Mouse (Mus musculus): ENCODE results near the gene Cbx7. TPM values are rescaled to one million over a fixed set of nuclear protein-coding genes. Genes with fewer than 3 reads are reported as not detected.
"Not testable (repeated sequence)": the region's sequence is repeated elsewhere in the genome, so short reads cannot be mapped to it uniquely, and the experiment has no call there.

The Cbx7 gene
- polyA plus RNA-seq, 1 experiment from 2014 or later, result 3.2 TPM

- Histone ChIP-seq H3K4me1 (peaks cover 9% of the 10 kb centered on the region), H3K9me3 (0 out of 2 replicates have a peak, but pooled peaks cover 2% of the 10 kb centered on the region), H3K27me3 (no peaks in the 10 kb centered on the region), H3K27ac (no peak overlapping the region), H3K9ac (no peak overlapping the region), H3K4me2 (replicated peaks) (no peak overlapping the region), H3K4me3 (no peak overlapping the region), H3K36me3 (no peaks in the 10 kb centered on the region)
- no peak for ATAC-seq (ENCODE audit: insufficient number of reproducible peaks, insufficient read depth, low FRiP score, low TSS enrichment)
- WGBS, result 77% methylated on average over 5 of the region's 5 CpGs
Measured at GRCm38 (mm10) chr15:79944948-79945347, 26.0 kb downstream of the Cbx7 start.

- no peak for ATAC-seq (ENCODE audit: insufficient number of reproducible peaks, insufficient read depth, low FRiP score, low TSS enrichment)
- 0 out of 2 replicates have a peak, but pooled peaks cover 2% of the 10 kb centered on the region for H3K9me3 ChIP-seq
- 75% methylated on average over 3 of the region's 3 CpGs for WGBS
Measured at GRCm38 (mm10) chr15:79943584-79943983, 27.3 kb downstream of the Cbx7 start.

GRCm38 (mm10) chr15:79942541-79942940 is 28.4 kb downstream of the Cbx7 start:
- no peak overlapping the region for H3K4me3 ChIP-seq
- H3K27ac ChIP-seq, result no peak overlapping the region
- no peak overlapping the region for H3K4me2 ChIP-seq (replicated peaks)
- H3K9me3 ChIP-seq, result 0 out of 2 replicates have a peak, but pooled peaks cover 2% of the 10 kb centered on the region
- H3K4me1 ChIP-seq, result 0 out of 2 replicates have a peak, but pooled peaks cover 3% of the 10 kb centered on the region
- no peak for ATAC-seq (ENCODE audit: insufficient number of reproducible peaks, insufficient read depth, low FRiP score, low TSS enrichment)
- no peak overlapping the region for H3K9ac ChIP-seq
- 86% methylated on average over 6 of the region's 6 CpGs for WGBS
- no peaks in the 10 kb centered on the region for H3K27me3 ChIP-seq
- no peaks in the 10 kb centered on the region for H3K36me3 ChIP-seq

More at GRCm38 (mm10) chr15:79943584-79943983, 27.3 kb downstream of the Cbx7 start:
- Histone ChIP-seq H3K36me3 (no peaks in the 10 kb centered on the region), H3K9ac (no peak overlapping the region), H3K4me2 (replicated peaks) (no peak overlapping the region), H3K4me3 (no peak overlapping the region), H3K27ac (no peak overlapping the region), H3K4me1 (0 out of 2 replicates have a peak, but pooled peaks cover 3% of the 10 kb centered on the region), H3K27me3 (no peaks in the 10 kb centered on the region)

GRCm38 (mm10) chr15:79940932-79941331 is 30.0 kb downstream of the Cbx7 start:
- Histone ChIP-seq H3K27ac (no peak overlapping the region), H3K4me1 (no peaks in the 10 kb centered on the region), H3K9ac (no peak overlapping the region), H3K27me3 (0 out of 2 replicates have a peak, but pooled peaks cover under 1% of the 10 kb centered on the region), H3K36me3 (no peaks in the 10 kb centered on the region), H3K4me3 (no peak overlapping the region), H3K9me3 (no peaks in the 10 kb centered on the region), H3K4me2 (replicated peaks) (no peak overlapping the region)
- ATAC-seq (ENCODE audit: insufficient number of reproducible peaks, insufficient read depth, low FRiP score, low TSS enrichment), result no peak
- WGBS, result 22% methylated on average over 8 of the region's 8 CpGs

DNA sequence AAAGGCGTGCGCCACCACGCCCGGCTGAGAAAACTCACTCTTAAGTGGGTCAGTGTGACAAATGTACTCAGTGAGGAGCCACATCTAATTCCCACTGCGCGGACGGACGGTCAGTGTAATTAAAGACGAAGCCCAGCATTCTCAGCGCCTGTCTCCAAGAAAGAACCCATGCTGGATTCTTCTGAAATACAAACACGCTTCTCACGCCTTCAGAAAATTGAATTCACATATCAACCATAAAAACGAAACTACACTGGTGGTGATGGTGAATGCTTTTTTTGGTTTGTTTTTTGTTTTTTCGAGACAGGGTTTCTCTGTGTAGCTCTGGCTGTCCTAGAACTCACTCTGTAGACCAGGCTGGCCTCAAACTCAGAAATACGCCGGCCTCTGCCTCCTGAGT is 31.0 kb downstream of the Cbx7 start:
- no peak overlapping the region for H3K4me3 ChIP-seq
- H3K27me3 ChIP-seq, result peaks cover 5% of the 10 kb centered on the region; the same call in 1 of the 2 replicates
- H3K4me1 ChIP-seq, result no peaks in the 10 kb centered on the region
- no peak overlapping the region for H3K27ac ChIP-seq
- H3K9ac ChIP-seq, result no peak overlapping the region
- ATAC-seq (ENCODE audit: insufficient number of reproducible peaks, insufficient read depth, low FRiP score, low TSS enrichment), result no peak
- no peaks in the 10 kb centered on the region for H3K9me3 ChIP-seq
- H3K4me2 ChIP-seq (replicated peaks), result no peak overlapping the region
- H3K36me3 ChIP-seq, result no peaks in the 10 kb centered on the region
- WGBS, result 89% methylated on average over 16 of the region's 16 CpGs

DNA sequence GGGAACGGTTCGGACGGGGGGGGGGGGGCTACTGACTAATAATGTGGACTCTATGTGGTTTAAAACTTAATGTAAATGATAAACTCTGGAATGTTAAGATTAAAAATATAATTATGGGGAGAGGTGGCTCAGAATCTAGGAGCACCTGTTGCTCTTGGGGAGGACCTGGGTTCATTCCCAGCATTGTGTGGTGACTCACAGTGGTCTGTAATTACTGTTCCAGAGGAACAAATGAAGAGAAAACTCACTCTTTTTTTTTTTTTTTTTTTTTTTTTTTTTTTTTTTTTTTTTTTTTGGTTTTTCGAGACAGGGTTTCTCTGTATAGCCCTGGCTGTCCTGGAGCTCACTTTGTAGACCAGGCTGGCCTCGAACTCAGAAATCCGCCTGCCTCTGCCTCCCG is 31.4 kb downstream of the Cbx7 start:
- not testable (repeated sequence) for H3K9ac ChIP-seq

GRCm38 (mm10) chr15:79939020-79939419 is 31.9 kb downstream of the Cbx7 start:
- H3K36me3 ChIP-seq, result no peaks in the 10 kb centered on the region
- WGBS, result 92% methylated on average over 12 of the region's 12 CpGs
- ATAC-seq (ENCODE audit: insufficient number of reproducible peaks, insufficient read depth, low FRiP score, low TSS enrichment), result no peak
- H3K9ac ChIP-seq, result no peak overlapping the region
- H3K27me3 ChIP-seq, result peaks cover 5% of the 10 kb centered on the region; the same call in 1 of the 2 replicates
- H3K27ac ChIP-seq, result no peak overlapping the region
- no peak overlapping the region for H3K4me3 ChIP-seq
- H3K4me2 ChIP-seq (replicated peaks), result no peak overlapping the region
- 0 out of 2 replicates have a peak, but pooled peaks cover 4% of the 10 kb centered on the region for H3K4me1 ChIP-seq
- no peaks in the 10 kb centered on the region for H3K9me3 ChIP-seq

More for the DNA sequence above, 31.4 kb downstream of the Cbx7 start:
- not testable (repeated sequence) for H3K4me1 ChIP-seq; H3K4me3 ChIP-seq; ATAC-seq (ENCODE audit: insufficient number of reproducible peaks, insufficient read depth, low FRiP score, low TSS enrichment); H3K27me3 ChIP-seq; H3K9me3 ChIP-seq; H3K4me2 ChIP-seq (replicated peaks); H3K27ac ChIP-seq; H3K36me3 ChIP-seq
- 88% methylated on average over 4 of the region's 7 CpGs for WGBS

DNA sequence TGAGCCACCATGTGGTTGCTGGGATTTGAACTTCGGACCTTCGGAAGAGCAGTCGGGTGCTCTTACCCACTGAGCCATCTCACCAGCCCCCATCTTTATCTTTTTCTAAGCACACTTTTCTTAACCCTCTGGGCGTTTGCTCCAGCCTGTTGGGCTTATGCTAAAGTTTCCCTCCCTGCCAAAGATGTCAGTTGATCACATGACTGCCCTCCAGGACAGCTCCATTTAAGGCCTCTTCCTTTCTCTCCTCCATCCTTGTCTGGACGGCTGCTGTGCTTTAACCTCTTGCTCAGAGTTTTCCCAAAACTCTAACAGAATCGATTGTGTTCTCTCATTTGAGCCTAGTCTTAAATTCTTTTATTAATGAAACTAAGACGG is 34.6 kb downstream of the Cbx7 start:
- Histone ChIP-seq H3K4me1 (peaks cover 10% of the 10 kb centered on the region; the same call in 1 of the 2 replicates), H3K9me3 (no peaks in the 10 kb centered on the region), H3K4me2 (replicated peaks) (no peak overlapping the region), H3K36me3 (no peaks in the 10 kb centered on the region), H3K9ac (no peak overlapping the region), H3K27ac (no peak overlapping the region), H3K27me3 (peaks cover 30% of the 10 kb centered on the region), H3K4me3 (no peak overlapping the region)
- ATAC-seq (ENCODE audit: insufficient number of reproducible peaks, insufficient read depth, low FRiP score, low TSS enrichment), result no peak
- WGBS, result 69% methylated on average over 7 of the region's 7 CpGs

DNA sequence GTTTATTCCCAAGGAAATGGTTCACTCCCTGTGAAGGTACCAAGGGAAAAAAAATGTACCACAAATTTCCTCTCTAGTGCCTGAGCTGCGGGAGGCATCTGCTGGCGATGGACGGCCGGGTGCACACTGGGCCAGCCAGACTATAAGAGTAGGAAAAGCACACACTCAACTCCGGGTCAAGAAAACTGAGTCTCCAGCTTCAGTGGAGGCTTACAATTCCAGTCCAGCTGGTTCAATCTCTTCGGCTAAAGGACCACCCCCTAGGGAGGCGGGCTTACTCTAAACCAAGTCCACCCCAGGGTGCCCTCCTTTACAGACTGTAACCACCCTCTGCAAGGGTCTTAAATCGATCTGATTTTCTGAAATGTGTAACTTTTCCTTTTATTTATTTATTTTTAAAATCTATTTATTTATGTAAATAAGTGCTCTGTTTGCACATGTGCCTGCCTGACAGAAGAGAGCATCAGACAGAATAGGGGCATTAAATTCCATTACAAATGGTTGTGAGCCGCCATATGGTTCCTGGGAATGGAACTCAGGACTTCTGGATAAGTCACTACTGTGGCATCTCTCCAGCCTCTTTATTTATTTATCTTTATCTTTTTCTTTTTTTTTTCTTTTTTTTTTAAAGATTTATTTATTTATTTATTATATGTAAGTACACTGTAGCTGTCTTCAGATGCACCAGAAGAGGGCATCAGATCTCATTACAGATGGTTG is 35.1 kb downstream of the Cbx7 start:
- Histone ChIP-seq H3K27me3 (peaks cover 35% of the 10 kb centered on the region), H3K36me3 (no peaks in the 10 kb centered on the region), H3K4me1 (peaks cover 10% of the 10 kb centered on the region; the same call in 1 of the 2 replicates), H3K9ac (no peak overlapping the region), H3K9me3 (no peaks in the 10 kb centered on the region), H3K27ac (no peak overlapping the region), H3K4me2 (replicated peaks) (no peak overlapping the region), H3K4me3 (no peak overlapping the region)
- ATAC-seq (ENCODE audit: insufficient number of reproducible peaks, insufficient read depth, low FRiP score, low TSS enrichment), result no peak
- 19% methylated on average over 9 of the region's 9 CpGs for WGBS

GRCm38 (mm10) chr15:79934776-79935175 is 36.1 kb downstream of the Cbx7 start:
- ATAC-seq (ENCODE audit: insufficient number of reproducible peaks, insufficient read depth, low FRiP score, low TSS enrichment), result no peak
- Histone ChIP-seq H3K4me2 (replicated peaks) (peak overlapping the region; percentile 18; the same call in 1 of the 2 replicates), H3K27me3 (peaks cover 38% of the 10 kb centered on the region), H3K9me3 (no peaks in the 10 kb centered on the region), H3K27ac (no peak overlapping the region), H3K9ac (no peak overlapping the region), H3K4me1 (peaks cover 10% of the 10 kb centered on the region; the same call in 1 of the 2 replicates), H3K36me3 (no peaks in the 10 kb centered on the region), H3K4me3 (no peak overlapping the region)
- WGBS, result 2% methylated on average over 10 of the region's 10 CpGs

GRCm38 (mm10) chr15:79933670-79934514 is 37.0 kb downstream of the Cbx7 start:
- ATAC-seq (ENCODE audit: insufficient number of reproducible peaks, insufficient read depth, low FRiP score, low TSS enrichment), result no peak
- H3K36me3 ChIP-seq, result no peaks in the 10 kb centered on the region
- WGBS, result under 1% methylated on average over 22 of the region's 22 CpGs
- H3K9me3 ChIP-seq, result no peaks in the 10 kb centered on the region
- H3K9ac ChIP-seq, result no peak overlapping the region
- H3K4me3 ChIP-seq, result peak overlapping the region; percentile 14; the same call in 1 of the 2 replicates
- no peak overlapping the region for H3K27ac ChIP-seq
- peaks cover 41% of the 10 kb centered on the region for H3K27me3 ChIP-seq
- peaks cover 10% of the 10 kb centered on the region; the same call in 1 of the 2 replicates for H3K4me1 ChIP-seq
- peak overlapping the region; percentile 24 for H3K4me2 ChIP-seq (replicated peaks)
